Mouse (Mus musculus) E14TG2a.4 (cell line): Measurements from ENCODE around the gene Gm20388.

Experiments used
- H3K27me3 ChIP-seq: 2 replicates; pipeline ENCODE4 v1.6.1; 2014; ENCODE audit warnings: low read length, control low read depth; ENCODE audit not compliant: insufficient read depth
- H3K36me3 ChIP-seq: 2 replicates; pipeline ENCODE4 v1.6.1; 2014; ENCODE audit warnings: low read length, control low read depth; ENCODE audit not compliant: insufficient read depth
- H3K4me1 ChIP-seq: replicated peaks from 2 replicates; pipeline ENCODE4 v1.6.1; 2014; ENCODE audit warnings: low read depth, low read length, control low read depth
- H3K4me3 ChIP-seq: replicated peaks from 2 replicates; pipeline ENCODE4 v1.5.1; 2014; ENCODE audit warnings: mild to moderate bottlenecking, low read length
- H3K9me3 ChIP-seq: 2 replicates; pipeline ENCODE4 v1.6.1; 2014; ENCODE audit warnings: low read length, control low read depth
- CTCF ChIP-seq: conservative IDR thresholded peaks from 2 replicates; pipeline ENCODE4 v1.5.1; 2014; ENCODE audit warnings: low read length
- NANOG ChIP-seq: IDR thresholded peaks from 2 replicates; pipeline ENCODE4 v1.6.1; 2014; ENCODE audit warnings: borderline replicate concordance, low read length, mixed read lengths
- POU5F1 ChIP-seq: IDR thresholded peaks from 2 replicates; pipeline ENCODE4 v1.6.1; 2014; ENCODE audit warnings: low read length, borderline replicate concordance

The Gm20388 gene

GRCm38 (mm10) chr8:122238225-122238624, 2327.6 kb downstream of the Gm20388 start:
- no peaks in the 10 kb centered on the region for H3K36me3 ChIP-seq
- no peaks in the 10 kb centered on the region for H3K9me3 ChIP-seq
- TF ChIP-seq CTCF = no peak
- no peak for TF ChIP-seq NANOG
- no peak for TF ChIP-seq POU5F1
- H3K4me3 ChIP-seq = no peak overlapping the region
- peaks cover 26% of the 10 kb centered on the region for H3K27me3 ChIP-seq
- H3K4me1 ChIP-seq = no peaks in the 10 kb centered on the region; the same call in 1 of the 2 replicates

- Histone ChIP-seq H3K4me1 (no peaks in the 10 kb centered on the region; the same call in 1 of the 2 replicates), H3K9me3 (no peaks in the 10 kb centered on the region), H3K27me3 (peaks cover 21% of the 10 kb centered on the region), H3K36me3 (no peaks in the 10 kb centered on the region), H3K4me3 (no peak overlapping the region)
- TF ChIP-seq NANOG (no peak), CTCF (no peak), POU5F1 (no peak)
Measured at GRCm38 (mm10) chr8:122238731-122239130, 2328.1 kb downstream of the Gm20388 start.

GRCm38 (mm10) chr8:122240241-122241026, 2329.8 kb downstream of the Gm20388 start:
- no peaks in the 10 kb centered on the region for H3K9me3 ChIP-seq
- H3K4me1 ChIP-seq = no peaks in the 10 kb centered on the region; the same call in 1 of the 2 replicates
- no peak for TF ChIP-seq POU5F1
- no peak for TF ChIP-seq CTCF
- no peak overlapping the region for H3K4me3 ChIP-seq
- H3K27me3 ChIP-seq = peaks cover 11% of the 10 kb centered on the region
- no peaks in the 10 kb centered on the region for H3K36me3 ChIP-seq

- no peaks in the 10 kb centered on the region for H3K36me3 ChIP-seq
- H3K27me3 ChIP-seq = no peaks in the 10 kb centered on the region
- H3K9me3 ChIP-seq = no peaks in the 10 kb centered on the region
- TF ChIP-seq POU5F1 (no peak), NANOG (no peak), CTCF (no peak)
- H3K4me1 ChIP-seq = peaks cover 6% of the 10 kb centered on the region; the same call in 1 of the 2 replicates
- H3K4me3 ChIP-seq = no peak overlapping the region
Measured at GRCm38 (mm10) chr8:122243310-122243709, 2332.7 kb downstream of the Gm20388 start.

GRCm38 (mm10) chr8:122245161-122245560, 2334.5 kb downstream of the Gm20388 start:
- Histone ChIP-seq H3K9me3 (no peaks in the 10 kb centered on the region), H3K4me1 (peaks cover 6% of the 10 kb centered on the region; the same call in 1 of the 2 replicates), H3K4me3 (no peak overlapping the region), H3K27me3 (0 out of 2 replicates have a peak, but pooled peaks cover 6% of the 10 kb centered on the region), H3K36me3 (no peaks in the 10 kb centered on the region)
- TF ChIP-seq POU5F1 (no peak), NANOG (no peak), CTCF (no peak)

GRCm38 (mm10) chr8:122246257-122247211, 2335.9 kb downstream of the Gm20388 start:
- no peaks in the 10 kb centered on the region for H3K9me3 ChIP-seq
- no peak overlapping the region for H3K4me3 ChIP-seq
- H3K4me1 ChIP-seq = peaks cover 6% of the 10 kb centered on the region; the same call in 1 of the 2 replicates
- TF ChIP-seq NANOG (no peak), CTCF (no peak), POU5F1 (no peak)
- no peaks in the 10 kb centered on the region for H3K36me3 ChIP-seq
- H3K27me3 ChIP-seq = 0 out of 2 replicates have a peak, but pooled peaks cover 11% of the 10 kb centered on the region

- no peaks in the 10 kb centered on the region for H3K36me3 ChIP-seq
- TF ChIP-seq POU5F1 (no peak), CTCF (no peak), NANOG (no peak)
- H3K27me3 ChIP-seq = peaks cover 24% of the 10 kb centered on the region; the same call in 1 of the 2 replicates
- no peak overlapping the region for H3K4me3 ChIP-seq
- H3K9me3 ChIP-seq = no peaks in the 10 kb centered on the region
- H3K4me1 ChIP-seq = peaks cover 13% of the 10 kb centered on the region
Measured at GRCm38 (mm10) chr8:122251739-122252138, 2341.1 kb downstream of the Gm20388 start.

- peaks cover 10% of the 10 kb centered on the region for H3K4me1 ChIP-seq
- no peak for TF ChIP-seq NANOG
- TF ChIP-seq POU5F1 = no peak
- no peak for TF ChIP-seq CTCF
Measured at GRCm38 (mm10) chr8:122252366-122252765, 2341.7 kb downstream of the Gm20388 start.

More at GRCm38 (mm10) chr8:122252366-122252765, 2341.7 kb downstream of the Gm20388 start:
- Histone ChIP-seq H3K27me3 (peaks cover 26% of the 10 kb centered on the region; the same call in 1 of the 2 replicates), H3K36me3 (no peaks in the 10 kb centered on the region), H3K9me3 (no peaks in the 10 kb centered on the region), H3K4me3 (no peak overlapping the region)
